Mouse (Mus musculus): ENCODE data around the gene Tk1.

Gene Tk1

GRCm38 (mm10) chr11:117825333-117826101, at the start of gene Tk1, which contains the start of gene Afmid:
Gene Tk1 (minus strand): TSS chr11:117826092.
Gene Afmid (plus strand): TSS chr11:117825924.
- Histone ChIP-seq H3K4me1 (replicated peaks; ENCODE audit: low read depth, low read length) (peaks cover 90% of the 10 kb centered on the region), H3K36me3 (ENCODE audit: insufficient read depth, low read length) (peaks cover 40% of the 10 kb centered on the region), H3K9me3 (ENCODE audit: low read length) (no peaks in the 10 kb centered on the region), H3K4me3 (replicated peaks; ENCODE audit: low read length) (peak within 1 kb of the TSS; percentile 91), H3K27me3 (ENCODE audit: insufficient read depth, low read length) (no peaks in the 10 kb centered on the region)
- no peak for TF ChIP-seq POU5F1 (IDR thresholded peaks at IDR 0.05; ENCODE audit: borderline replicate concordance, low read length)
- no peak for TF ChIP-seq NANOG (IDR thresholded peaks at IDR 0.05; ENCODE audit: borderline replicate concordance, low read length)
- TF ChIP-seq CTCF (conservative IDR thresholded peaks at IDR 0.05; ENCODE audit: low read length): no peak

- TF ChIP-seq NANOG (IDR thresholded peaks at IDR 0.05; ENCODE audit: borderline replicate concordance, low read length) (no peak), CTCF (conservative IDR thresholded peaks at IDR 0.05; ENCODE audit: low read length) (no peak), POU5F1 (IDR thresholded peaks at IDR 0.05; ENCODE audit: borderline replicate concordance, low read length) (no peak)
- no peaks in the 10 kb centered on the region for H3K9me3 ChIP-seq (ENCODE audit: low read length)
Measured at GRCm38 (mm10) chr11:117875681-117876080, 49.8 kb upstream of the Tk1 start.

DNA sequence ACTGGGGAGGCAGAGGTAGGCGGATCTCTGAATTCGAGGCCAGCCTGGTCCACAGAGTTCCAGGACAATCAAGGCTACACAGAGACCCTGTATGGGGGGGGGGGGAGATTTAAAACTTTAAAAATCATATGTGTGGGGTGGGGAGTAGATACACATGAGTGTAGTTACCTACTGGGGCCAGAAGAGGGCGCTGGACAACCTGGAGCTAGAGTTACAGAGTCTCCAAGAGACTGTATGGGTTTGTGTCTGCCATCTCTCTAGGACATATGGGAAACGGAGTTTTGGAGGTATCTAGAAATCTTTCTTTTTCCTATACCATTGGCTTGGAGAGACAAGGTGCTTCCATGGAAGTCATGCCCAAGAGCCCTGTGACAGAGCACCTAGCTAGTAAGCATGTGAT, 48.5 kb upstream of the Tk1 start:
- Histone ChIP-seq H3K4me1 (replicated peaks; ENCODE audit: low read depth, low read length) (peaks cover 96% of the 10 kb centered on the region), H3K27me3 (ENCODE audit: insufficient read depth, low read length) (peaks cover 5% of the 10 kb centered on the region; the same call in 1 of the 2 replicates), H3K4me3 (replicated peaks; ENCODE audit: low read length) (no peak overlapping the region), H3K9me3 (ENCODE audit: low read length) (no peaks in the 10 kb centered on the region), H3K36me3 (ENCODE audit: insufficient read depth, low read length) (peaks cover 4% of the 10 kb centered on the region; the same call in 1 of the 2 replicates)
- TF ChIP-seq CTCF (conservative IDR thresholded peaks at IDR 0.05; ENCODE audit: low read length) (peak; percentile 87), POU5F1 (IDR thresholded peaks at IDR 0.05; ENCODE audit: borderline replicate concordance, low read length) (no peak)

More at GRCm38 (mm10) chr11:117875681-117876080, 49.8 kb upstream of the Tk1 start:
- Histone ChIP-seq H3K36me3 (ENCODE audit: insufficient read depth, low read length) (peaks cover 4% of the 10 kb centered on the region; the same call in 1 of the 2 replicates), H3K4me3 (replicated peaks; ENCODE audit: low read length) (peak overlapping the region; percentile 73), H3K27me3 (ENCODE audit: insufficient read depth, low read length) (peaks cover 5% of the 10 kb centered on the region; the same call in 1 of the 2 replicates), H3K4me1 (replicated peaks; ENCODE audit: low read depth, low read length) (peaks cover 98% of the 10 kb centered on the region)

DNA sequence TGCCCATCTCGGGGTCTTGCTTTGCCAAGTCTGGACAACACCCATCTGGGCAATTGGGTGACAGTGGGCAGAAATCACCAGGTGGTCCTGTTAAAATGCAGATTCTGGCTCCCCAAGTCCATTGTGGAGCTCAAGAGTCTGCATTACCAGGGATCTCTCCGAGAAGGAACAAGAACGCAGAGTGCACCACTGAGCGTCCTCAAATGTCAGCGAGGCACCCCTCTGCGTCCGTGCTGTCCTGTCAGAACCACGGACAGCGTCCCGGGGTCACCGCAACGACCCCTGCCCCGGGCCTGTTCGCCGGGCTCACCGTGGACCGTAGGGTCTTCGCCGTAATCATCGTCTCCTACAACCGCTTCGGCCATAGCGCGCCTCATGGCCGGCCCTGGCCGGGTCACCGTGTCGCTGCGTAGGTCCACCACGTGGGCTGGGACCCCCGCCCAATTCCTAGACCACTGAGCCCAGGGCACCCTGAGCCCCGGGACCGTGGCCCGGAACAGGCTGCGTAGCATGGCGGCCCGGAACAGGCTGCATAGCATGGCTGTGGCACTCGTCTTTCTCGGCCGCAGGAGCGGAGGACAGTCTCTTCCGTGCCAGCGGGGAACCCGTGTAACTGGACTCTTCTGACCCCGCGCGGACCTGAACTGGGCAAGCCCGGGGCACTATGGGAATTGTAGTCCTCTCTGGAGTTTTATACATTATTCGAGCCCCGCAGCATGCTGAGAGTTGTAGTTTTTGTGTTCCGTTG, 47.1 kb upstream of the Tk1 start, which contains the start of gene Tha1:
Gene Tha1, minus strand, starts transcription at position 621 of the 748 bp plus-strand sequence.
- TF ChIP-seq CTCF (conservative IDR thresholded peaks at IDR 0.05; ENCODE audit: low read length) (no peak), NANOG (IDR thresholded peaks at IDR 0.05; ENCODE audit: borderline replicate concordance, low read length) (no peak)
- Histone ChIP-seq H3K4me3 (replicated peaks; ENCODE audit: low read length) (peak within 1 kb of the TSS; percentile 86), H3K36me3 (ENCODE audit: insufficient read depth, low read length) (peaks cover 3% of the 10 kb centered on the region; the same call in 1 of the 2 replicates), H3K27me3 (ENCODE audit: insufficient read depth, low read length) (peaks cover 5% of the 10 kb centered on the region), H3K9me3 (ENCODE audit: low read length) (no peaks in the 10 kb centered on the region), H3K4me1 (replicated peaks; ENCODE audit: low read depth, low read length) (peaks cover 97% of the 10 kb centered on the region)

DNA sequence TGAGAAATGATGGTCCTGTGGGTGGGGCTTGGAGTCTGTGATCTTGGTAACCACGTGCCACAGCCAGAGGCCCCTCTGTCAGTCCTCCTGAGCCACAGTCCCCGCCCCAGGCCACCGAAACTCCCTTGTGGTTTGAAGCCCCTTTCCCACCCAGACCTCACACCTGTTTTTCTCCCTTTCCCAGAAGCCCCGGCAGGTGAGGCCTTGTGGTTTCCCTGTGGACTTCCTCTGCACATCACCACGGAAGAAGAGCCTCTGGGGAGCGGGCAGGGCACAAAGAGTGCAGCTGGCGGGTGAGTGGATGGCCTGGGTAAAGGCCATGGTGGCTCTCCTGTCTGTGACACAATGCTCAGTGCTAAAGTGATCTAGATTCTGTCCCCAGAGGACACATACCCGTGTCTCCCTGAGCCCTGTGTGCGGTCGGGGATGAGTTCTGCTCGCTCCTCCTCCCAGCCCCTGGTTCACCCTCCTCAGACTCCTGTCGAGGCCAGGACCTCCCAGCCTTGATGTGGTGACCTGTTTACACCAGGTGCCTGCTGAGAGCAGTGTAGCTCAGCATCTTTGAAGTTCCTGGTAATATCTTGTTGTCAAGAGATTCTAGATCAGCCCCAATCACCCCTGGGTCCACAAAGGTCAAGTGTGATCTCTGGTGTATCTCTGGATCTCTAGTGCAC, 46.2 kb upstream of the Tk1 start:
- no peak for TF ChIP-seq POU5F1 (IDR thresholded peaks at IDR 0.05; ENCODE audit: borderline replicate concordance, low read length)
- TF ChIP-seq NANOG (IDR thresholded peaks at IDR 0.05; ENCODE audit: borderline replicate concordance, low read length): no peak
- no peak for TF ChIP-seq CTCF (conservative IDR thresholded peaks at IDR 0.05; ENCODE audit: low read length)
- H3K4me1 ChIP-seq (replicated peaks; ENCODE audit: low read depth, low read length): peaks cover 97% of the 10 kb centered on the region
- peak overlapping the region; percentile 13; the same call in 1 of the 2 replicates for H3K4me3 ChIP-seq (replicated peaks; ENCODE audit: low read length)
- no peaks in the 10 kb centered on the region; the same call in 1 of the 2 replicates for H3K36me3 ChIP-seq (ENCODE audit: insufficient read depth, low read length)
- H3K27me3 ChIP-seq (ENCODE audit: insufficient read depth, low read length): peaks cover 5% of the 10 kb centered on the region
- H3K9me3 ChIP-seq (ENCODE audit: low read length): no peaks in the 10 kb centered on the region

DNA sequence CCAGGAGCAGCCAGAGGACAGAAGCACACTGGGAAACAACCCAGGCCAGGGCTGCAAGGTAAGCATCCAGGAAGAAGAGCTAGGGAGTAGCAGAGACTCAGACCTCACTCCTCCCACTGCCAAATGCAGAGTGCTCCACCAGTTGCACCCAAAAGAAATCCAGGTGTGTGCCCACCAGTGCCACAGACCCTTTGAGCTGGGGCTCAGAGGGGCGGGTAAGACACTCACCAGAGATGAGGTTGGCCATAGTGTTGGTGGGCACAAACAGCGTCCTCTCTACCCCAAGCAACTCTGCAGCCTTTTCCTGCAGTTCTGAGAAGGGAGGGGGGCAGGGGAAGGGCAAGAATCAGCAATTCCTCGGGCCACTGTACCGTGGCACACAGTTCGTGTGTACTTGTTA, 45.5 kb upstream of the Tk1 start:
- Histone ChIP-seq H3K4me3 (replicated peaks; ENCODE audit: low read length) (no peak overlapping the region), H3K36me3 (ENCODE audit: insufficient read depth, low read length) (no peaks in the 10 kb centered on the region; the same call in 1 of the 2 replicates), H3K9me3 (ENCODE audit: low read length) (no peaks in the 10 kb centered on the region), H3K27me3 (ENCODE audit: insufficient read depth, low read length) (peaks cover 5% of the 10 kb centered on the region), H3K4me1 (replicated peaks; ENCODE audit: low read depth, low read length) (peaks cover 97% of the 10 kb centered on the region)
- TF ChIP-seq NANOG (IDR thresholded peaks at IDR 0.05; ENCODE audit: borderline replicate concordance, low read length) (no peak), CTCF (conservative IDR thresholded peaks at IDR 0.05; ENCODE audit: low read length) (no peak), POU5F1 (IDR thresholded peaks at IDR 0.05; ENCODE audit: borderline replicate concordance, low read length) (no peak)

DNA sequence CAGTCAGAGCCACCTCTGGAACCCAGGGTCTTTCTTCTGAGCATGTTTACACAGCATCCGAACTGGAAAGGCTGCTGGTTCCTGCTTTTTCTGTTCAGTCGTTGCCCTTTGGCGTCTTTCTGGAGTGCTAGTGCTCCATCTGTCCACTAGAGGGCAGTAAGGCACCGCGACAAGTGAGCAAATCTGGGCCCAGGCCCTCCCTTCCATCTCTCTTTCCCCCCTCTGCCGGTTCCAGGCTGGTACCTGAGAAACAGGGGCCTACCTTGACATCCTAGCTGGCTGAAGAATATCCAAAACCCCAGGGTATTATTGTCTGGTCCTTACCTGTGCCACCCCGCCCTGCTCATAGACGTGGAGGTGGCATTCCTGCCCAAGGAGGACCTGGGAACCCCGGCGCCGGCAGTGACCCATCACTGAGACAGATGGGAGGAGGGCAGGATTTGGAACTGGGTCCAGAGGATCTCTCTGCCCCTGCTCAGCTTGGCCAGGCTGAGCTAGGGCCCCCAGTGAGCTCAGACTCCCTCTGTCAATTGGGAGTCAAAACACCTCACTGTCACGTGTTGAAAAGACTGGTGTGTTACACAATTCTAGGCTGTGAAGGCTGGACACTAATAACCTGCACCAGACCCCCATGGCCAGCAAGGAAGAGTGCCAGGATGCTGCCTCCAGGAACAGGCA, 44.9 kb upstream of the Tk1 start:
- Histone ChIP-seq H3K4me1 (replicated peaks; ENCODE audit: low read depth, low read length) (peaks cover 97% of the 10 kb centered on the region), H3K4me3 (replicated peaks; ENCODE audit: low read length) (peak overlapping the region; percentile 73), H3K36me3 (ENCODE audit: insufficient read depth, low read length) (no peaks in the 10 kb centered on the region; the same call in 1 of the 2 replicates), H3K27me3 (ENCODE audit: insufficient read depth, low read length) (peaks cover 5% of the 10 kb centered on the region), H3K9me3 (ENCODE audit: low read length) (no peaks in the 10 kb centered on the region)
- no peak for TF ChIP-seq POU5F1 (IDR thresholded peaks at IDR 0.05; ENCODE audit: borderline replicate concordance, low read length)
- TF ChIP-seq CTCF (conservative IDR thresholded peaks at IDR 0.05; ENCODE audit: low read length): peak; percentile 90
- TF ChIP-seq NANOG (IDR thresholded peaks at IDR 0.05; ENCODE audit: borderline replicate concordance, low read length): no peak
